Mouse (Mus musculus): ENCODE measurements around the gene Tmem117.

- TF ChIP-seq CTCF (IDR thresholded peaks at IDR 0.05; ENCODE audit: extremely low read depth, insufficient read depth, insufficient read length, insufficient replicate concordance) (no peak), POLR2A (IDR thresholded peaks at IDR 0.05; ENCODE audit: low read depth, low read length) (no peak)
Measured at GRCm38 (mm10) chr15:94658392-94659111, 29.5 kb downstream of the Tmem117 start.
